Mouse (Mus musculus) A20 (cell line): Measurements from ENCODE around the gene Kcnip4.

Source experiments
- DNase-seq: peaks from one replicate; pipeline ENCODE4 v3.0.0-alpha.2; 2011; ENCODE audit warnings: low read depth, low spot score

Gene Kcnip4

GRCm38 (mm10) chr5:49255983-49256382, 268.7 kb downstream of the Kcnip4 start:
- no peak for DNase-seq

DNA sequence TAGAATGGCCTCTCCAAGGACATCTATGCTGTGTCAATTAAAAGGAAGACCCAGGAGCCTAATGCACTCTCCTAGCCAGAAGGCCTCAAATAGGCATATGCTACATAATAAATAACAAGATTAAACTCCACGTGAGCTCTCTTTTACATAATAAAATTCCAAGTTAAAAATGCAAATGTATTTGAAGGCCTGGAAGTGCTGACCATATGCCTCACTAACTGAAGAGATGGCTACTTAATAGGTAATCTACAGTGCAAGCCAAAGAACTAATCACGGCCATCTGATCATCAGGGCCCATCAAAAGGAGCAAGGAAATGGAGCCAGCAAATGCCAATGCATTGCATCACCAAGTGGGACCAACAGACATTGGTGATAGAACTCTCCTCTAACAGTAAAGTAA, 277.6 kb downstream of the Kcnip4 start:
- DNase-seq: no peak

- no peak for DNase-seq
Observed at GRCm38 (mm10) chr5:49244414-49244813, 280.3 kb downstream of the Kcnip4 start.

GRCm38 (mm10) chr5:49241708-49242107, 283.0 kb downstream of the Kcnip4 start:
- no peak for DNase-seq

GRCm38 (mm10) chr5:49201164-49201756, 323.4 kb downstream of the Kcnip4 start:
- DNase-seq: no peak

DNA sequence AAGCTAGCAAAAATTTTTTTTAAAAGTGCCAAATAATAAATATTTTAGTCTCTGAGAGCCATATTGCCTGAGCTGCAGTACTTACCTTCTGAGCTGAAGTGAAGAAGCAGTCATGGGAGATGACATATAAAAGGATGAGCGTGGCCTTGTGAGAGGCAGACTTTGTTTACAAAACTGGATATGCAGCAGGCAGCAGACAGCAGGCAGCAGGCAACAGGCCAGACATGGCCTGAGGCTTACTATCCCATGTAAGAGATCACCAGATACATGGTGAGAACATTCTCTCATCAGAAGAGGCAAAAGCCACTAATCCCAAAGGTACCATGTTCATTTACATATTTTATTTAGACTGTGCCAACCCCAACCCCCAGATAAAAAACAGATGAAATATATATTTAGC, 336.5 kb downstream of the Kcnip4 start:
- DNase-seq: no peak

GRCm38 (mm10) chr5:49150116-49150811, 374.4 kb downstream of the Kcnip4 start:
- DNase-seq: no peak

DNA sequence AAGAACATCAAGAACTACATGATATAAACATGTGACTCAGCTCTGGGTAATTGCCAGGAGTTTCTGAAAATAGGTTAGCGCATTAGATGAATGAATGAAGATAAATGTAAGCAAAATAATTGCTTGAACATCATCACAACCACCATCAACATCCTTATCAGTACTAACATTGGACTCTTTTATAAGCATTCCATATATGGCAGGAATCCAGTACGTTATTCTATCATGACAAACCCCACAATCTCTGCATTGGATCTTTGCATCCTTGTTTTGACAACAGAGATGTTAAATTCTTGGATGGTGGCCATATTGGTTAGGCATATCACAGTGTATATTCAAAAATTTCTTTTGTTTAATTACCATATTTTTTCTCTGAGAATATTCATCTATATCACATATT, 375.0 kb downstream of the Kcnip4 start:
- DNase-seq: no peak

DNA sequence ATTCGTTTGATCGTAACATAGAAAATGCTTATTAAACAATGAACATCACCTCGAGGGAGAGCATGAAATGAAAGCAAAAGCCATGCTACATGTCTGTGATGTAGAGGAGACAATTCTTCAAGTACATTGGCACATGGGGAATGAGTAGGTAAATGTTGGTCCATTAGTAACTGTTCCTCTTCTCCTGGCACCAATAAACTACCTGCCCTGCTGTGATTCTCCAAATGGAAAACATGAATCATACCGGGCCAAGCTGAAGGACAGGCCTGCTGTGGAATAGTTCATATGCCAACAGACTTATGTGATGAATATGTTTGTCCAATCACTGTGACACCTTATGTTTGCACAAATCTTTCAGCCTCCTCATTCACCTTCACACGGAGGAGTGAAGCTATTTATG, 429.3 kb downstream of the Kcnip4 start:
- no peak for DNase-seq

- DNase-seq: no peak
Observed at GRCm38 (mm10) chr5:49094945-49095344, 429.8 kb downstream of the Kcnip4 start.

- no peak for DNase-seq
Observed at GRCm38 (mm10) chr5:49094306-49094705, 430.4 kb downstream of the Kcnip4 start.

DNA sequence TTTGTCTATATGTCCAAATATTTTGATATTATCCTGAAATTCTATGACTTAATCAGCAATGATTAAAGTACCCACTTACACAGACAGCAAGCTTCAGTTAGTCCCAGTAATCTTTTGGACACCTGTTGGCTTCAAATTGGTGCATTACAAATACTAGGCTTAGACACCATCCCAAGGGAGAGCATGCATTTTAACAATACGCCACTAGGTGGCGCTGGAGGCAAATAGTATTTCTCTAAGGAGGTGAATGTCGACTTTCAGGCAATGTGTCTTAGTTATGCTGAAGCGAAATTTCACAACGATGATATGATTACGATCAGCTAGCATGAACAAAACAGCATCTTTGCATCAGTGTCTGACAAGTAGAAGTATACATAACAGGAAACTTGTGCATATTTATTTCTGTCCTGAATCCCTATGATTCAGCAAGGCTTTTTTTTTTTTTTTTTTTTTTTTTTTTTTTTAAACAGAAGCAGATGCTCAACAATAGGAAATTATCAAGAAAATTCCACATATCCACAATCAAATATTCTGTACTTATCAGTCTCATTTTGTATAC, 434.5 kb downstream of the Kcnip4 start:
- peak; percentile 28 for DNase-seq

DNA sequence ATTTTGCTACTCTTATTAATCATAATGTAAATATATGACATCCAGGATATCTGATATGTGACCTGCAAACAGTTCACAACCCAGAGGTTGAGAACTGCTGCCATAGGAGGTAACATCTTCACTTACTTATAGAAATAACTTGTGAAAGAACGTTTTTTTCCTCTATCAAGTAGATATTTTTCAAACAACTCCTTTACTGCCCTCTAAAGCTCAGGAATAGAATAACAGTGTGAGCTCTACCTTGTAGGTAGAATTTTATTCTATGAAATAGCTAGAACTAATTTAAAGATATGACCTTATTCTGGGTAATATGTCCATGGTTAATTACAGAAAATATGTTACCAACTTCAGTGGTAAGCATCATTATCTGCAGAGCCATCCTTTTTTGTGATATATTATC, 459.1 kb downstream of the Kcnip4 start:
- DNase-seq: no peak

DNA sequence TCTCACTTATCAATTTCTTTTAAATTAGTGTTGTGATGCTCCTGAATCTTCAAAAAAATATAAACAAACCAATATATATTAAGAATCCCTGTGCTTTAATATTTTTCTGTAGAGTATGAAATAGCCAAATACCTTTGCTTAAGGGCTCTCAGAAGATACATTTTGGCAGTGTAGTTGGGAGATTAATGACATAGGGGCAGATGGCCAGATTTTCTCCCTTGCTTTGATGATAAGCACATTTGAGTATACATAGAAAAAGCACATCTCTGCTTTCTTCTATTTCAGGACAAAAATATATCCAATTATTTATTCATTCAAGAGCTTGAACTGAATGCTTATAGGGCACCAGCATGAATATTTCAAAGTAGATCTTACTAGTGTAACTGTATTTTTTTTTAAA, 465.8 kb downstream of the Kcnip4 start:
- DNase-seq: no peak

DNA sequence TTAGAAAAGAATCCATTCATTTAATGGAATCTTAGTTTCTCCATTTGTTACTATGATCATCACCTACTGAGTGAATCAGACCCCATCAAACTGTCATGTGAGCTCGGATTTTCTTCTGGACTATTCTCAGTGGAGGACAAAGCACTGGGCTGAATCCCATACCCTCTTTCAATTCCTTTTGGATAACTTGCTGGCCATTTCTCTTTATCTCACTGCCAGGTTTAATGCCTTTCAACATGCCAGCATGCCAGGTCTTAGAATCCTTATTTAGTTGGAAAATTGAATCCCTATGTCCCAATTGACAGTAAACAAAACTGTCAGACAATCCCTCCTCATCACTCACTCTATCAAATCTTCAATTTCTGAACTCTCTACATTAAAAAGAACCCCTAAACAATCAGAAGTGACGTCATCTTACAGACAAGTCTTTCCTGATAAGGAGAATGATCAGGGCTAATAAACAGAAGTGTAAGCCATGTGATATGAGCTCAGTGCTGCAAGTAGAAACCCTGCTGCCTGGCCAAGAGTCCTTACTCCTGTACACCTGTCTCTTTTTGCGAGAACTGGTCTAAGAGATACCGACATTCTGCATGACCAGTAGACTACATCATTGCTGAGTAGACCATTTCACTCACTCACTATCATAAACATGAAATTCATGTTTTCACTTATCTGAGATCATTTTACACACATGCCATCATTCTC, 466.9 kb downstream of the Kcnip4 start:
- DNase-seq: no peak

DNA sequence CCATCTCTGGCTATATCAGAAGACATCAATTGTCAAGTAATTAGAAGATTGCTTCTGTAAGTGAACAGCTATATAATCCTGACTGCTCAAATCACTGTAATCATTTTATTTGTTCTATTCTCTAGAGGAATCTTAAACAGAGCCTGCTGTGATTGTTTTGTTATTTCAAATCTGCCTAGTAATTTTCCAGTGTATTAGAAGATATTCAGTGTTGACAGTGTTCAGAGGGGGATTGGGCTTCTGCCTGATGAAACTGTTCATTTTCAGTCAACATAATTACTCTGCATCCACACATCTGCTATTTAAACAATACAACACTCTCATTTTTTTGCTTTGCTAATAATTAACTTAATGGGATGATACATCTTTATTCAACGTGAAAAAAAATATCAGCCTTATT, 476.7 kb downstream of the Kcnip4 start:
- no peak for DNase-seq

GRCm38 (mm10) chr5:49041259-49041845, 483.4 kb downstream of the Kcnip4 start:
- no peak for DNase-seq

GRCm38 (mm10) chr5:48997359-48997758, 527.3 kb downstream of the Kcnip4 start:
- no peak for DNase-seq

- DNase-seq: no peak
Observed at GRCm38 (mm10) chr5:48989145-48989659, 535.5 kb downstream of the Kcnip4 start.

GRCm38 (mm10) chr5:48942378-48943088, 582.2 kb downstream of the Kcnip4 start:
- no peak for DNase-seq

- no peak for DNase-seq
Observed at GRCm38 (mm10) chr5:48931881-48932280, 592.8 kb downstream of the Kcnip4 start.
